Mouse (Mus musculus): Measurements from ENCODE around the gene Dusp18.

The Dusp18 gene

GRCm38 (mm10) chr11:3931511-3932211 is 36.6 kb downstream of the Dusp18 start, which contains the start of gene Tcn2:
Gene Tcn2 (minus strand): TSS chr11:3932159.
- peak; percentile 62 to 72 for DNase-seq

- no peak for DNase-seq
These were observed 38.8 kb downstream of the Dusp18 start for GRCm38 (mm10) chr11:3933756-3934285.

- no peak for DNase-seq
These were observed 40.1 kb downstream of the Dusp18 start for GRCm38 (mm10) chr11:3935135-3935534.

- DNase-seq, result no peak
These were observed 41.3 kb downstream of the Dusp18 start for GRCm38 (mm10) chr11:3936318-3936717.

- no peak for DNase-seq
These were observed 42.4 kb downstream of the Dusp18 start for GRCm38 (mm10) chr11:3937321-3937874.

- no peak for DNase-seq
These were observed 46.3 kb downstream of the Dusp18 start for GRCm38 (mm10) chr11:3941371-3941770.

- no peak for DNase-seq
These were observed 51.3 kb downstream of the Dusp18 start for GRCm38 (mm10) chr11:3946386-3946785.
